Mouse (Mus musculus) T-cell, adult 2 months (primary cell): ENCODE measurements at regions not wholly inside any gene's neighbourhood (a gene's known extent, or its start where the extent isn't known, plus 50 kb on each side); places are given as distances from the start of the nearest gene placed in this dataset.

ENCODE experiments used
- DNase-seq: peaks from one replicate; pipeline ENCODE4 v3.0.0; 2022; ENCODE audit warnings: low spot score

- DNase-seq: no peak
Measured at GRCm38 (mm10) chr11:112121026-112121425, 661.0 kb upstream of the Sox9 start.

GRCm38 (mm10) chr11:112121831-112122230 is 660.2 kb upstream of the Sox9 start:
- DNase-seq: no peak

- DNase-seq: no peak
Measured at GRCm38 (mm10) chr11:112125249-112125933, 656.6 kb upstream of the Sox9 start.

GRCm38 (mm10) chr11:112130090-112130489 is 651.9 kb upstream of the Sox9 start:
- DNase-seq: no peak

GRCm38 (mm10) chr11:112137401-112138020 is 644.5 kb upstream of the Sox9 start:
- no peak for DNase-seq

GRCm38 (mm10) chr11:112140058-112140457 is 642.0 kb upstream of the Sox9 start:
- DNase-seq: no peak

GRCm38 (mm10) chr11:112140495-112140894 is 641.5 kb upstream of the Sox9 start:
- no peak for DNase-seq

GRCm38 (mm10) chr11:112140912-112141311 is 641.1 kb upstream of the Sox9 start:
- no peak for DNase-seq

GRCm38 (mm10) chr11:112152051-112152450 is 630.0 kb upstream of the Sox9 start:
- DNase-seq: no peak

- no peak for DNase-seq
Measured at GRCm38 (mm10) chr11:112153198-112153597, 628.8 kb upstream of the Sox9 start.

GRCm38 (mm10) chr11:112154712-112155319 is 627.2 kb upstream of the Sox9 start:
- no peak for DNase-seq

GRCm38 (mm10) chr11:112155339-112155955 is 626.6 kb upstream of the Sox9 start:
- DNase-seq: no peak

- DNase-seq: no peak
Measured at GRCm38 (mm10) chr11:112163681-112164265, 618.3 kb upstream of the Sox9 start.

GRCm38 (mm10) chr11:112173585-112173984 is 608.4 kb upstream of the Sox9 start:
- no peak for DNase-seq

GRCm38 (mm10) chr11:112175302-112175701 is 606.7 kb upstream of the Sox9 start:
- DNase-seq: no peak

- no peak for DNase-seq
Measured at GRCm38 (mm10) chr11:112180666-112181065, 601.4 kb upstream of the Sox9 start.

GRCm38 (mm10) chr11:112197620-112198268 is 584.3 kb upstream of the Sox9 start:
- DNase-seq: no peak

- DNase-seq: no peak
Measured at GRCm38 (mm10) chr11:112204561-112204960, 577.5 kb upstream of the Sox9 start.

GRCm38 (mm10) chr11:112209414-112209813 is 572.6 kb upstream of the Sox9 start:
- DNase-seq: no peak

- DNase-seq: no peak
Measured at GRCm38 (mm10) chr11:112219046-112219720, 562.8 kb upstream of the Sox9 start.

- DNase-seq: no peak
Measured at GRCm38 (mm10) chr11:112234492-112235116, 547.4 kb upstream of the Sox9 start.
